Mouse (Mus musculus) kidney, embryonic 15.5 days (tissue): ENCODE measurements at regions not wholly inside any gene's neighbourhood (a gene's known extent, or its start where the extent isn't known, plus 50 kb on each side); places are given as distances from the start of the nearest gene placed in this dataset.

Source experiments
- ATAC-seq: fragments of 200-750 bp; cut with Nextera tagmentation; replicated peaks from 2 replicates; pipeline ENCODE4 v1.8.0; 2017; ENCODE audit warnings: moderate TSS enrichment; ENCODE audit not compliant: low FRiP score
- H3K27ac ChIP-seq: fragments of 300-500 bp; sonication (generic); 2 replicates; pipeline ENCODE4 v1.5.1; 2015; ENCODE audit warnings: mild to moderate bottlenecking, inconsistent platforms
- H3K27me3 ChIP-seq: fragments of 300-500 bp; sonication (generic); 2 replicates; pipeline ENCODE4 v1.6.1; 2015; ENCODE audit warnings: inconsistent platforms
- H3K36me3 ChIP-seq: fragments of 300-500 bp; sonication (generic); 2 replicates; pipeline ENCODE4 v1.6.1; 2015; ENCODE audit warnings: inconsistent platforms
- H3K4me1 ChIP-seq: fragments of 300-500 bp; sonication (generic); 2 replicates; pipeline ENCODE4 v1.6.1; 2015; ENCODE audit warnings: inconsistent platforms
- H3K4me2 ChIP-seq: fragments of 300-500 bp; sonication (generic); 2 replicates; pipeline ENCODE4 v1.6.1; 2015; ENCODE audit warnings: moderate library complexity, mild to moderate bottlenecking, inconsistent platforms
- H3K4me3 ChIP-seq: fragments of 300-500 bp; sonication (generic); replicated peaks from 2 replicates; pipeline ENCODE4 v1.5.1; 2015; ENCODE audit warnings: mild to moderate bottlenecking, inconsistent platforms
- H3K9ac ChIP-seq: fragments of 300-500 bp; sonication (generic); 2 replicates; pipeline ENCODE4 v1.6.1; 2015; ENCODE audit warnings: mild to moderate bottlenecking, inconsistent platforms
- H3K9me3 ChIP-seq: fragments of 300-500 bp; sonication (generic); replicated peaks from 2 replicates; pipeline ENCODE4 v1.6.1; 2016; ENCODE audit warnings: inconsistent platforms
- WGBS: fragments of 180-500 bp; shearing (Covaris S2); methylation state at CpG from one replicate; pipeline ENCODE4 v1.1.7; 2015; ENCODE audit warnings: mixed read lengths; 5-methylcytosine and 5-hydroxymethylcytosine counted together

GRCm38 (mm10) chr3:69953674-69954329 lies 53.6 kb upstream of the Otol1 start:
- Histone ChIP-seq H3K27me3 (no peaks in the 10 kb centered on the region), H3K9me3 (no peaks in the 10 kb centered on the region), H3K4me1 (no peaks in the 10 kb centered on the region), H3K27ac (no peak overlapping the region), H3K4me2 (no peak overlapping the region), H3K36me3 (no peaks in the 10 kb centered on the region), H3K9ac (no peak overlapping the region), H3K4me3 (no peak overlapping the region)
- no peak for ATAC-seq
- 87% methylated on average over 6 of the region's 6 CpGs for WGBS

- no peaks in the 10 kb centered on the region for H3K9me3 ChIP-seq
- H3K27ac ChIP-seq: no peak overlapping the region
- no peak overlapping the region for H3K4me3 ChIP-seq
- 0 out of 2 replicates have a peak, but pooled peaks cover 8% of the 10 kb centered on the region for H3K4me1 ChIP-seq
- ATAC-seq: 0 out of 2 replicates have a peak, but pooled peaks have one; percentile 40
- no peak overlapping the region for H3K9ac ChIP-seq
- no peaks in the 10 kb centered on the region for H3K36me3 ChIP-seq
- no peak overlapping the region for H3K4me2 ChIP-seq
- WGBS: 49% methylated on average over 8 of the region's 8 CpGs
- no peaks in the 10 kb centered on the region for H3K27me3 ChIP-seq
Measured at GRCm38 (mm10) chr3:69922792-69923418, 63.2 kb upstream of the Sptssb start.

- H3K4me3 ChIP-seq: peak overlapping the region; percentile 29
- peak; percentile 75; the same call in 1 of the 2 replicates for ATAC-seq
- 11% methylated on average over 14 of the region's 14 CpGs for WGBS
Measured at GRCm38 (mm10) chr3:69912859-69913258, 53.1 kb upstream of the Sptssb start.

GRCm38 (mm10) chr3:69910073-69910472 lies 50.3 kb upstream of the Sptssb start:
- 87% methylated on average over 8 of the region's 8 CpGs for WGBS
- no peak overlapping the region for H3K4me2 ChIP-seq
- ATAC-seq: no peak

More at GRCm38 (mm10) chr3:69912859-69913258, 53.1 kb upstream of the Sptssb start:
- H3K4me2 ChIP-seq: peak overlapping the region; percentile 56
- H3K4me1 ChIP-seq: peaks cover 6% of the 10 kb centered on the region
- H3K9ac ChIP-seq: no peak overlapping the region
- no peaks in the 10 kb centered on the region for H3K27me3 ChIP-seq
- no peaks in the 10 kb centered on the region for H3K36me3 ChIP-seq
- peak overlapping the region; percentile 4; the same call in 1 of the 2 replicates for H3K27ac ChIP-seq
- H3K9me3 ChIP-seq: no peaks in the 10 kb centered on the region

More at GRCm38 (mm10) chr3:69910073-69910472, 50.3 kb upstream of the Sptssb start:
- Histone ChIP-seq H3K4me3 (no peak overlapping the region), H3K36me3 (no peaks in the 10 kb centered on the region), H3K9me3 (no peaks in the 10 kb centered on the region), H3K4me1 (peaks cover 6% of the 10 kb centered on the region), H3K27ac (no peak overlapping the region), H3K9ac (no peak overlapping the region), H3K27me3 (no peaks in the 10 kb centered on the region)
